Mouse (Mus musculus) olfactory bulb, adult 2 months (tissue): ENCODE data around the gene Ldlrad3.

Experiments used
- CTCF ChIP-seq: fragments of 200-500 bp; IDR thresholded peaks from 2 replicates; pipeline ENCODE4 v1.5.1; 2012; ENCODE audit warnings: low read depth, mild to moderate bottlenecking, low read length, moderate library complexity; ENCODE audit not compliant: insufficient read depth
- POLR2A ChIP-seq: fragments of 200-500 bp; IDR thresholded peaks from 2 replicates; pipeline ENCODE4 v1.6.1; 2012; ENCODE audit warnings: mild to moderate bottlenecking, low read depth, low read length, moderate library complexity; ENCODE audit not compliant: insufficient read depth

GRCm38 (mm10) chr2:102082782-102083181, 103.4 kb downstream of the Ldlrad3 start:
- no peak for TF ChIP-seq CTCF
- TF ChIP-seq POLR2A = no peak
